Mouse (Mus musculus): ENCODE results near the gene Vps41.

- TF ChIP-seq MAX (IDR thresholded peaks at IDR 0.05; ENCODE audit: low read depth) (no peak), POLR2A (IDR thresholded peaks at IDR 0.05; ENCODE audit: insufficient read length, low read depth) (no peak), E2F4 (IDR thresholded peaks at IDR 0.05; ENCODE audit: insufficient read depth) (no peak), TCF12 (IDR thresholded peaks at IDR 0.05; ENCODE audit: insufficient read depth, poor library complexity, severe bottlenecking) (no peak), USF1 (IDR thresholded peaks at IDR 0.05; ENCODE audit: low read depth) (no peak), CEBPB (IDR thresholded peaks at IDR 0.05; ENCODE audit: insufficient read depth, poor library complexity, severe bottlenecking) (no peak), REST (IDR thresholded peaks at IDR 0.05; ENCODE audit: insufficient read depth, insufficient read length) (no peak), MYOG (IDR thresholded peaks at IDR 0.05; ENCODE audit: control insufficient read depth in 1 of 3, insufficient read depth in 1 of 3, insufficient read length in 2 of 3, low read depth in 2 of 3) (no peak)
Measured at GRCm38 (mm10) chr13:18759361-18760056, 42.4 kb downstream of the Vps41 start.

All from myocyte (in vitro differentiated cells).